Mouse (Mus musculus): ENCODE data around the gene Ahsa1.

DNA sequence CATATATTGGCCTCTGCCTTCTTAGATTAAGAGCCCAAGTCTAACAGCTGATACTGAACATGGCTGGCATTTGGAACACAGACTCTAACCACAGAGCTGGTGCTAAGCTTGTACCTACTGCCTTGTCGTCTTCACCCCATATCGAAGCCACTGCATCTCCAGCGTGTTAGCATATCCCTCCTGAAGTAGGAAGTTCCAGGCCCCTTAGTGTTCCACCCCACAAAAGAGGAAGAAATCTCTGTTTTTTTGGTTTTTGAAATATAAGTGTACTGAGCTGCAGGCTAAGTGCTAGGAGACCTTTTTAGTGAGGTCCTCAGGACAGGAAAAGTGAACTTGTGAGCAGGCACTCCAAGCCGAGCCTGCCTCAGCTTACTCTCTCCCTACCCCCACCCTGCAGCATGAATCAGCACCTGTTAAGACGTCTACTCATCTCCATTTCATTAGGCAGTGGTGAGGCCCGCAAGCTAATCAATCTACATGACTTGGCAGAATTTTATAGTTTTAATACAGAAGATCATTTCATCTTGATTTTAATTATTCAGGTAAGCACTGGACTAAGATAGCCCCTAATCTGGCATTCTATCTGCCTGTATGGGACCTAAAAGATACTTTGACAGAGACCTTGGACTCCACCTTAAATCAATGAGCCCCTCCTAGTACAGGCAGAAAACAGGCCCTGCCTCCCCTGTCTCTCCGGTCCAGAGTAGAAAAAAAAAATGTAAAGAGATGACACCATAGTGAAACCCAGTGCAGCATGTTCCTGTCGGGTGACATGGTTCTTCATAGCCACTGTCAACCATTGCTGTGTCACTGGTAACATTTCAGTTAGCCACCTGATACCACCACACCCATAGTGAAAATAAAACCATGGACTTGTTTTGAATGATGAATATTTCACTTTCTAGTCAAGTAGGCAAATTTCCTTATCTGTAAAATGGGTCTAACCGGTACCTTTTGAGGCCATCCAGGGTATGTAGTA lies 8.9 kb downstream of the Ahsa1 start:
- TF ChIP-seq CTCF (IDR thresholded peaks at IDR 0.05; ENCODE audit: low read depth) (no peak), EP300 (IDR thresholded peaks at IDR 0.05; ENCODE audit: low read depth) (no peak)
